Mouse (Mus musculus): ENCODE results near the gene Il1rl1. TPM values are rescaled to one million over a fixed set of nuclear protein-coding genes. Genes with fewer than 3 reads are reported as not detected.

Il1rl1 gene
- polyA plus RNA-seq, 1 experiment from 2014 or later: 0.27 TPM

DNA sequence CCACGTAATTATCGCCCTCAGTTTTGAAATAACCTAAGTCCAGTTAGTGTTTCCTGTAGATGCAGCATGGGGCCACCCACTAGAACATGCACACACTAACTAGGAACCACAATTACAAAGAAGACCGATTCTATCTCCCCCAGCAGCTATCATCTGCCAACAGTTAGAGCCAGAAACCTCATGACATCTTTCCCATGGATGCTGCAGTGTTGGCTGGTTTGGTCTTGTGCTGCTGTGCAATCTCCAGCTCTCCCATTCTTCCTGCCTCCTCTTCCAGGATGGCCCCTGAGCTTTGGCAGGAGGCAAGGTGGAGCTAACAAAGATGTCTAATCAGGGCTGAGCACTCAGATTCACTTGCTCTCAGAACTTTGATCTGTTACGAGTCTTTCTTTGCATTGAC lies 71.8 kb downstream of the Il1rl1 start:
- H3K27me3 ChIP-seq (ENCODE audit: control insufficient read depth, insufficient read depth, low read length): no peaks in the 10 kb centered on the region
- no peaks in the 10 kb centered on the region for H3K36me3 ChIP-seq (ENCODE audit: control insufficient read depth, insufficient read depth, low read length)
- H3K9me3 ChIP-seq (ENCODE audit: control insufficient read depth, low read length): no peaks in the 10 kb centered on the region
- no peak overlapping the region for H3K4me3 ChIP-seq (ENCODE audit: low read length)
- no peak overlapping the region for H3K4me2 ChIP-seq (replicated peaks; ENCODE audit: low read depth, low read length)
- no peaks in the 10 kb centered on the region for H3K4me1 ChIP-seq (ENCODE audit: control insufficient read depth, insufficient read depth, low read length)
- 93% methylated on average over 4 of the region's 4 CpGs for WGBS
- H3K9ac ChIP-seq (ENCODE audit: low read depth, low read length): no peak overlapping the region
- no peak for ATAC-seq (ENCODE audit: low FRiP score, low TSS enrichment)
- no peak overlapping the region for H3K27ac ChIP-seq (ENCODE audit: low read depth, low read length)

DNA sequence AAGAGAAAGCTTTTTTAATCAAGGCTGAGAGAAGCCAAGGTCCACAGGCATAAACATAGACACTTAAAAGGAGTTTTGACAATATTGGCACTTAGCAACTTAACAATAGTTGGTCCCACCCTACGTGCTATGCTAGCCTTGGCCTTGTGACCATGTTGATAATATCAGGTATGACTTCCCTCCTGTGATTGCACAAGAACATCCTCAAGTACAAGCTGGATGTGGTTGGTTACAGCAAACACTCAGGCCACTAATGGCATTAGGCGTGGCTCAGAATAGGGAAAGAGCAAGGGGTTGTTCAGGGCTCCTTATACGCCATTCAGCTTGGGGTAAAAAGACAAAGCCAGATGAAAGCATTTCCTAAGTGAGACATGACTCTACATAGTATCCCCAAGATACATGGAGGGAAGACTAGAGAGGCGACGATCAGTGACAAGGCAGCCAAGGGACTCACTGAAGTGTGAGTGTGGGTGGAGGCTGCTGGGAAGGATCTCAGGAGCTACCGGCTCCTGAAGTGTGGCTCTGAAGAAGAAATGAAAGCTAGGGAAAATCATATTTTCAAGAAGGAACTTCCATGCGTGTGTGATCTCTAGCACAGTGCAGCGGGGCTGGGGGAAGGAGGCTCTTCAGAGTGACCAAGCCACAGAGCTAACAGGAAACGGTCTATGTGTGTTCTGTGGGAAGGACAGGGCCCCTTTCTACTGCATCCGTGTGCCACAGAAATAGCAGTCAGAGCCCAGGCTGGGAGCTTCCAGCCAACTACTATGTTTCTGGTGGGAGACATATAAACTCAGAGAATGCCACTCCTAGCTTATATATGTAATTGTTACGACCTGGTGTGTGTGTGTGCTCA lies 72.4 kb downstream of the Il1rl1 start:
- Histone ChIP-seq H3K27ac (ENCODE audit: low read depth, low read length) (no peak overlapping the region), H3K4me1 (ENCODE audit: control insufficient read depth, insufficient read depth, low read length) (no peaks in the 10 kb centered on the region), H3K4me2 (replicated peaks; ENCODE audit: low read depth, low read length) (no peak overlapping the region), H3K9me3 (ENCODE audit: control insufficient read depth, low read length) (no peaks in the 10 kb centered on the region), H3K36me3 (ENCODE audit: control insufficient read depth, insufficient read depth, low read length) (no peaks in the 10 kb centered on the region), H3K4me3 (ENCODE audit: low read length) (no peak overlapping the region), H3K27me3 (ENCODE audit: control insufficient read depth, insufficient read depth, low read length) (no peaks in the 10 kb centered on the region), H3K9ac (ENCODE audit: low read depth, low read length) (no peak overlapping the region)
- WGBS: 87% methylated on average over 11 of the region's 11 CpGs
- no peak for ATAC-seq (ENCODE audit: low FRiP score, low TSS enrichment)

DNA sequence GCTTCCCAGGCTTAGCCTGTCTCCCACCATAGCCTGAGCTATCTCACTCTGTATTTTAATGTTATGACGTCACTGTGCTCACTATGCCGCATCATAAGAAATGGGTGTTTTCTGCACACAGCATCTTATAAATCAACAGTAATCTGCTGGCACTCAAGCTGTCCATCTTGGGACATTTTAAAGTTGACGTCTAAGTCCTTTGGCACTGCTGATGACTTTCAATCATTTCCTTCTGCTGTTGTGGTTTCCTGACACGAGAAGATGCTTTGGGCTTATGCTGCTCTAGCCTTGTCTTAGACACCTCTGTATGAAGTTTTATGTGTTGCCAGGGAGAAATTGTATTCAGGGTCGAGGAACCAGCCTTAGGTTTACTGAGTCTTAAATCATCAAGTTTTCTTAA lies 75.2 kb downstream of the Il1rl1 start:
- H3K9me3 ChIP-seq (ENCODE audit: control insufficient read depth, low read length): no peaks in the 10 kb centered on the region
- ATAC-seq (ENCODE audit: low FRiP score, low TSS enrichment): no peak
- 62% methylated on average over 5 of the region's 5 CpGs for WGBS
- H3K36me3 ChIP-seq (ENCODE audit: control insufficient read depth, insufficient read depth, low read length): no peaks in the 10 kb centered on the region
- no peak overlapping the region for H3K4me2 ChIP-seq (replicated peaks; ENCODE audit: low read depth, low read length)
- H3K27me3 ChIP-seq (ENCODE audit: control insufficient read depth, insufficient read depth, low read length): no peaks in the 10 kb centered on the region
- H3K4me3 ChIP-seq (ENCODE audit: low read length): no peak overlapping the region
- H3K27ac ChIP-seq (ENCODE audit: low read depth, low read length): no peak overlapping the region
- no peaks in the 10 kb centered on the region for H3K4me1 ChIP-seq (ENCODE audit: control insufficient read depth, insufficient read depth, low read length)
- H3K9ac ChIP-seq (ENCODE audit: low read depth, low read length): no peak overlapping the region

Other genes with a start within 250 kb of the Il1rl1 start
- 2.5 and 4.2 TPM in 2 replicates for gene Il1r1, start 204.5 kb upstream of the Il1rl1 start, polyA plus RNA-seq (2014; fragmentation: Nextera tagmentation; extraction: Ambion mirVana)
- gene Il1rl2, start 105.0 kb upstream of the Il1rl1 start, polyA plus RNA-seq (2014; fragmentation: Nextera tagmentation; extraction: Ambion mirVana): 3.2 and 5.2 TPM in 2 replicates
- 0.16 and 0.37 TPM in 2 replicates for gene Il18r1, start 36.0 kb downstream of the Il1rl1 start, polyA plus RNA-seq (2014; fragmentation: Nextera tagmentation; extraction: Ambion mirVana)
- gene Il18rap, start 85.8 kb downstream of the Il1rl1 start, polyA plus RNA-seq (2014; fragmentation: Nextera tagmentation; extraction: Ambion mirVana): 0.09 and 0.11 TPM in 2 replicates
- gene Slc9a4, start 150.5 kb downstream of the Il1rl1 start, polyA plus RNA-seq (2014; fragmentation: Nextera tagmentation; extraction: Ambion mirVana): 0.21 and 0.37 TPM in 2 replicates